Mouse (Mus musculus): ENCODE results near the gene Cox17.

The Cox17 gene

GRCm38 (mm10) chr16:38392126-38392894 lies 45.5 kb downstream of the Cox17 start:
- DNase-seq (ENCODE audit: extremely low spot score, low read depth, low spot score): no peak

- DNase-seq (ENCODE audit: extremely low spot score, low read depth, low spot score): no peak
Measured at GRCm38 (mm10) chr16:38394191-38394618, 47.4 kb downstream of the Cox17 start.

GRCm38 (mm10) chr16:38395060-38395730 lies 48.4 kb downstream of the Cox17 start:
- DNase-seq (ENCODE audit: extremely low spot score, low read depth, low spot score): no peak

- no peak for DNase-seq (ENCODE audit: extremely low spot score, low read depth, low spot score)
Measured at GRCm38 (mm10) chr16:38396155-38396554, 49.4 kb downstream of the Cox17 start.

- DNase-seq (ENCODE audit: extremely low spot score, low read depth, low spot score): no peak
Measured at GRCm38 (mm10) chr16:38398266-38398665, 51.5 kb downstream of the Cox17 start.

GRCm38 (mm10) chr16:38399076-38399475 lies 52.3 kb downstream of the Cox17 start:
- no peak for DNase-seq (ENCODE audit: extremely low spot score, low read depth, low spot score)

- no peak for DNase-seq (ENCODE audit: extremely low spot score, low read depth, low spot score)
Measured at GRCm38 (mm10) chr16:38399531-38400231, 52.9 kb downstream of the Cox17 start.

- no peak for DNase-seq (ENCODE audit: extremely low spot score, low read depth, low spot score)
Measured at GRCm38 (mm10) chr16:38400311-38400960, 53.6 kb downstream of the Cox17 start.

GRCm38 (mm10) chr16:38401468-38401867 lies 54.7 kb downstream of the Cox17 start:
- DNase-seq (ENCODE audit: extremely low spot score, low read depth, low spot score): no peak
